Mouse (Mus musculus) spleen, postnatal 14 days (tissue): ENCODE data around the gene Olfr794.

Experiments
- DNase-seq, 2 experiments: peaks; one replicate each; pipeline ENCODE4 v3.0.0; 2021 to 2022; ENCODE audit warnings: low spot score in 2 of 2

The Olfr794 gene

DNA sequence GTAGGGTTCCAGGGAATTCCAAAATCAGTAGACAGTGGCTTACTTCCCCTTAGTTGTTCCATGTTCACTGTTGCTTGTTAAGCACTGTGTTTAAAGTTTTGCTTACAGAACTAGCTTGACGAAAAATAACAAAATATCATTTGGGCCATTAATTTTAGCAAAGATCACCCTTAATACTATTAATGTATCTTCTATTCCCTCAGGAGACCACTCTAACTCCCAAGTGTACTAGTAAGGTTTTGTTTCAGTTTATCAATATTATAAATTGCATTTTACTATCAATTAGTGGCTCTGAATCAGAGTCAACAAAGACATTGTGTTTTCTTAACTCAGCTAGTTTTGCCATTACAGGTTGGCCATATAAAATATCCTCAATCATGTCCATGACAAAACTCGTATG is at the start of gene Olfr794:
TSS of gene Olfr794 (plus strand) at position 301 of the 400 bp plus-strand sequence.
- DNase-seq, result no peak

DNA sequence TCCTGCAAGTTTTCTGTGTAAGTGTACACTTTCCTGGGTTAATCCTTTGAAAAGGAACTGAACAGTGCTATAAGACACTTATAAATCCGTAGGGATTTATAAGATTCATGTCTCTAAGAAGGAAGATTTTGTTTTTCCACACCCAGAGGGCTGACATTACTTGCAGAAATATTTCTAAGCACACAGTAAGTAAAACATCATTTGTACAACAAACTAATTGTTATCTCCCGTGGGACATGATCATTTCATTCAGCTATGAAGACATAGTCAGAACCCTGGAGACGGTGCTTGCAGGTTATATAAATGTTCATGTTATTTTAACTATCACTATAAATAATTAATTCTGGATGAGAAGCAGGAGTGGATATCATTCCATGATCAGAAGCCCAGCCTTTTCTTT is 46.0 kb upstream of the Olfr794 start, which contains the start of gene Olfr791:
TSS of gene Olfr791 (plus strand) at position 301 of the 400 bp plus-strand sequence.
- no peak for DNase-seq

DNA sequence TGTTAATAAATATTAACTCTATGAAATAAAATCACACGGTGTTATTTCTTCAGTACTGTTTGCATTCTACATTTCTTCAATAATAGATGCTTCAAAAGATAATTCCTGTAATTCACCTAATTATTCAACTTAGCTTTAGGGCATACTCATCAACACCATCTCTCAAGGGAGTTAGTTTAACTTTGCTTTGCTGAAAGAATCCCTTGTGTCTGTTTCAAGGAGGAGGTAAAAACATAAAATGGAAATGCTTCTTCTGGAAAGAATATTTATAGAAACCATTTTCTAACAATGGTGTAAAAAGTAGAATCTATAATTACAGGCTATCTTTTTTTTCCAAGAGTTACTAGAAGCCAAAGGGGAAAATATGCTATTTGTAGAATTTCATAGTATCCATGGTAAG is 28.6 kb upstream of the Olfr794 start, which contains the start of gene Olfr792:
TSS of gene Olfr792 (plus strand) at position 301 of the 400 bp plus-strand sequence.
- DNase-seq, result no peak

DNA sequence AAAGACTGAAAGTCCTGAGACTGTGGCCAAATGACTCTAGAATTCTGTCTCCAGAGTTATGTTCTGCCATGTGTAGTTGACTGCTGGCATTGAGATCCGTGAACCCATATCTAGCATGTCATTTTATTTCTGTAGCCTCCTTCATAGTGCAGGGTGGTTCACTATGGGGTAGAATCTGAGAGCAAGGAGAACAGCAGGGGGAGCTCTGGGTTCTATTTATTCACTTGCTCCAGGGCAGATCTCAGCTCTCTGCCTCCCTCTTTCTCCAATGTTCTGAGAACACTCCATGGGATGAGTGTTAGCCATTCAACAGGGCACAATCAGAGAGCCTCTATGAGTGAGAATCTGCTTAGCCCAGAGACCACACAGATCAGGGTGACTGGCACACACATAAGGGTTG is 18.1 kb upstream of the Olfr794 start:
- DNase-seq, result no peak

DNA sequence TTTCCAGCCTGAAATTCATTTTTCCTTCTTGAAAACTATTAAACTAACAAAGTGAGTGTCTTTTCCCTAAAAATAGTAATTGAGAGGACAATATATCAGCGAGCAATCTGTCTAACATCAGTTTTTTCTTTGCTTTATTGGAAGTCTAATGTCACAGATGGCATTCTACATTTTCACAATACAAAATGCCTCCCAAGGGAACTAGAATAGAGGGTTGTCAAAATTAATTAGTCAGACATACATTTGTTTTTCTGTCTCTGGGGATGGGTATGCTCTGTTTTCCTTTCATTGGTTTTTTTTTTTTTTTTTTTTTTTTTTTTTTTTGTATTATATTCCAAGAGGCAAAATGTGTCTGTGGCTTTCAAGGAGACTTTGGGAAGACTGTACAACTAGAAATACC is 9.6 kb downstream of the Olfr794 start:
- DNase-seq, result no peak

DNA sequence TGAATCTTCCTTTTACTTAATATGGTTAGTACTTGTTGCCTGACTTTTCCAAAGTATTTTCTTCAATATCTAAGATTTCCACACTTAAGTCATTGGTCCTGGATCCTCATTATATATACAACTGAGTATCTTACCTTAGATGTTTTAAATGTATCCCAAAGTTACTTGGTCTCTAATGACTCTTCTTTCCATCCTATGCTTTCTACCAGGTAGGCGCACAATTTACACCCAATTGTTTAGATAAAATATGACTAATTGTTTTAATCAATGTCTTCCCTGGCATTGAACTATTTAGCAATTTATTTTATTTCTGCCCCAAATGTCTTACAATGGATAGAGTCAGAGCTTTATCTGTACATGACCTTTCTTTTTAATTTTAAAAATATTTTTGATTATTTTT is 45.0 kb downstream of the Olfr794 start, which contains the start of gene Olfr796:
TSS of gene Olfr796 (minus strand) at position 101 of the 400 bp plus-strand sequence.
- DNase-seq, result no peak

DNA sequence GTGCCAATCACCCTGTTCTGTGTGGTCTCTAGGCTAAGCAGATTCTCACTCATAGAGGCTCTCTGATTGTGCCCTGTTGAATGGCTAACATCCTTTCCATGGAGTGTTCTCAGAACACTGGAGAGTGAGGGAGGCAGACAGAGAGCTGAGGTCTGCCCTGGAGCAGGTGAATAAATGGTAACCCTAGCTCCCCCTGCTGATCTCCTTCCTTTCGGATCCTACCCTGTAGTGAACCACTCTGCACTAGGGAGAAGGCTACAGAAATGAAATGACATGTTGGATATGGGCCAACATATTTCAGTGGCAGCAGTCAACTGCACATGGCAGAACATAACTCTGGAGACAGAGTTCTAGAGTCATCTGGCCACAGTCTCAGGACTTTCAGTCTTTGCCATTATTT is 54.3 kb downstream of the Olfr794 start:
- no peak for DNase-seq
